Mouse (Mus musculus) bone marrow, adult 2 months (tissue): Measurements from ENCODE around the gene Vrk2.

ENCODE experiments used
- CTCF ChIP-seq: fragments of 200-500 bp; IDR thresholded peaks from 2 replicates; pipeline ENCODE4 v1.5.1; 2011; ENCODE audit warnings: low read length, control low read depth; ENCODE audit not compliant: control insufficient read depth, insufficient read depth
- POLR2A ChIP-seq: fragments of 200-500 bp; IDR thresholded peaks from 2 replicates; pipeline ENCODE4 v1.6.1; 2011; ENCODE audit warnings: low read depth, mild to moderate bottlenecking, control low read depth, low read length, borderline replicate concordance; ENCODE audit not compliant: control insufficient read depth

GRCm38 (mm10) chr11:26434229-26434628 lies 159.6 kb downstream of the Vrk2 start:
- no peak for TF ChIP-seq POLR2A
- TF ChIP-seq CTCF, result no peak
